Mouse (Mus musculus) 3T3-L1 (cell line): ENCODE measurements around the gene Asic2.

ENCODE experiments used
- DNase-seq: peaks from one replicate; pipeline ENCODE4 v3.0.0-alpha.2; 2015; ENCODE audit warnings: low read depth, low spot score

Asic2 gene

DNA sequence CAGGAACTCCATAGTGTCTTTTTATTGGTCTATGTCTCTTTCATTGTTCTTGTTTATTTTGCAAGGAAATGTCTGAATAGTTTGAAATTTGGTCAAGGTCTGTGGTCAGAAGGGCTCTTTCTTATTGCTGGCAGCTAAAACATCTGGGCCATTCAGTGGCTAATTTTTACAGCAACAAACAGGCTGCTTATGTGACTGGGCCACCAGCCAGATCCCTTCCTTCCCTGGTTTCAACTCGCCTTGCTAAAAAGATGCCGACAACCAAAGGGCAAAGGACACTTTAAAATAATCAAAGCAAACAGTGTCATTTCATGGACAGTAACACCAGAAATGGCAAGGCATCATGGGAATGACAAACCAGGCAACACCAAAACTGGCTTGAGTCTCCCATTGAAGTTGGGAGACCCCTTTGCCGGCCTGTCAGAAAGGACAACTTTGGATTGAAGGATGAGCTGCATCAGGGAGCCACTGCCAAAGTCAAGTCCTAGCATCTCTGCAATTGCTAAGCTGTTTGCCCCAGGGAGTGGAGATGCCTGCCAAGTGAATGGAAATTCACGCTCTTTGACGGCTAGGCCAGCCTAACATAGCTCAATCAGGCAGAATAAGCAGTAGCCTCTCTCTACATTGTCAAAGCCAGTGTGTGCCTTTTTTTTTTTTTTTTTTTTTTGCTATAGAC, 123.1 kb downstream of the Asic2 start:
- peak; percentile 80 for DNase-seq

DNA sequence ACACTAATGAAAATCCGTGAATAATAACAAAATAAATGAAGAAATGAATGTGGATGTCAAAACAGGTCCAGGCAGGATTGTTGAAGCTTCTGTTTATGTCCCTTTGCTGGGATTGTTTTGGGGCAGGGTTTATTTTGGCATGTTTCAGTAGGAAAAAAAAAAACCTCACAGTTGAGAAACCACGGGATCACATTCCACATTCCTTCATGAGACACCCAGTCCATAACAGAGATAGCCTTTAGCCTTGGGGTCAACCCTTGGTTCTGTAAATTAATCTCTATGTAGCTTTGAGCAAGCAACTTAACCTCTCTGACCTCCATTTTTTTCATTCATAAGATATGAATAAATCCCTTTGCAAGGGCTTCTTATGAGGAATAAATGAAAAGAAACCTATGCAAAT, 127.3 kb downstream of the Asic2 start:
- DNase-seq: peak; percentile 49

DNA sequence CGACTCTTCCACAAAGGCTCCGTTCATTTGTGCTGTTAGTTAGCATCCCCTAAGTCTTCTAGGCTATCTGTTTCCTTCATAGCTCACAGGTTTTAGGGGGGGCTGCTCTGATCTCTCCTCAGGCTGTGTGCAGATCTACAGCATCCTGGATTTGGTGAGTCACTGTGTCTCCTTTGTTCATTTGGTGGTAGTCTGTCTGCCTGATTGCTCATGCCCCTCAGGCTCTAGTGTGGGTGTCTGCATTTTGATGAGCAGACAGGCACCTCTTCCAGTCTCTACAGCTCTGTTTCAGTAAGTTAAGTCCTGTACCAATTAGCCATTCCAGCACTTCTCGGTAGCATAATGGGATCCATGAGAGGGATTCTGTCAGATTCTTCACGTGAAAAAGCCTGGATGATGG, 129.8 kb downstream of the Asic2 start:
- DNase-seq: peak; percentile 61

DNA sequence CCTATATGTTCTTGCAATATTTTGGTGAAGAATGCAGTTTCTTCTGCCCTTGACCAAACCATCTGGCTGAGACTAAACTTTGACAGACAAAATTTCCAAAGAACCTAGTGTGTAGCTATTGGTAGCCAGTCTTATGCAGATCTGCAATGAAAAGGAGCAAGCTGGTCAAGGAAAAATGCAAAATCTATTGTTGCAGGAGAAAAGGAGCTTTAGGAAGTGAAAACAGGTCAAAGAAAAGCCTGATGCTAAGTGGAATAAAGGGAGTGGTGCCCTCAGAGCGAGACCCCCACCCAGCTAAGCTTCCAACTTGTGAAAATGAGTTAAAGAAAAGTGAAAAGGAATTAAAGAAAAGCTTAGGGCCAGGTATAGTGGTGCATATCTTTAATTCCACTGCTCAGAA, 135.9 kb downstream of the Asic2 start:
- DNase-seq: no peak

DNA sequence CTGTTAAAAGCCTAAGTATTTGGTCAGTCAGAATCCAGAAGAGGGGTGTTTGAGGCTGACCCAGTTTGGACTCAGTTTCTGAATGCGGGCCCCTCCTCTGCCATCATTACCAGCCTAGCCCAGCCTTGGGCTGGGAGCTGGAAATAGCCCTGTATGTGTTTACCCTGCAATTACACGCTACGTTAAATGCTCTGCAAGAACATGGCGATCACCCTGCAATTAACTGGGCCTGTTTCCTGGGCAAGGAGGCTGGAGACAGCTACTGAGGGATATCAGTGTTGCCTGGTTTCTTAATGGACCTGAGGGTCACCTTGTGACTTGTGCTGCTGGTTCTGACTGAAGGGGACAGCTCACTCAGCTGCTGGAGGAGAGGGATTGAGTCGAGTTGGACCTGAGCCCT, 151.7 kb downstream of the Asic2 start:
- DNase-seq: no peak

DNA sequence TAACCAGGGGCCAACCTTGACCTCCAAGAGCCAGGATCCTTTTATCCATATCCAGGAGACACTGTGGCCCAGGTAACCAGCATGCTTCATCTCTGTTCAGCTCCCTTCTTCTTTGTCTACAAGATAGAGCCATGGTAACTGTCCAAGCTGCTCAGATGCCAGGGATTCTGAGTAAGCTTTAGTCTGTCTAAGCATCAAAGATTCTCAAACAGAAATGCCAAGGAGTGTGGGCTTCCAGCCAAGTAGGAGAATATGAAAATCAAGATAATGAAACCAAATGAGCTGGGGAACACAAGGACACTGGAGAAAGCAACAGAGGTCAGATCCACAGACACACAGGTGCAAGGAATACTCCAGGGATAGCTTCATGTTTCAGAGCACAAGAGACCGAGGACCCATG, 153.4 kb downstream of the Asic2 start:
- peak; percentile 9 for DNase-seq

DNA sequence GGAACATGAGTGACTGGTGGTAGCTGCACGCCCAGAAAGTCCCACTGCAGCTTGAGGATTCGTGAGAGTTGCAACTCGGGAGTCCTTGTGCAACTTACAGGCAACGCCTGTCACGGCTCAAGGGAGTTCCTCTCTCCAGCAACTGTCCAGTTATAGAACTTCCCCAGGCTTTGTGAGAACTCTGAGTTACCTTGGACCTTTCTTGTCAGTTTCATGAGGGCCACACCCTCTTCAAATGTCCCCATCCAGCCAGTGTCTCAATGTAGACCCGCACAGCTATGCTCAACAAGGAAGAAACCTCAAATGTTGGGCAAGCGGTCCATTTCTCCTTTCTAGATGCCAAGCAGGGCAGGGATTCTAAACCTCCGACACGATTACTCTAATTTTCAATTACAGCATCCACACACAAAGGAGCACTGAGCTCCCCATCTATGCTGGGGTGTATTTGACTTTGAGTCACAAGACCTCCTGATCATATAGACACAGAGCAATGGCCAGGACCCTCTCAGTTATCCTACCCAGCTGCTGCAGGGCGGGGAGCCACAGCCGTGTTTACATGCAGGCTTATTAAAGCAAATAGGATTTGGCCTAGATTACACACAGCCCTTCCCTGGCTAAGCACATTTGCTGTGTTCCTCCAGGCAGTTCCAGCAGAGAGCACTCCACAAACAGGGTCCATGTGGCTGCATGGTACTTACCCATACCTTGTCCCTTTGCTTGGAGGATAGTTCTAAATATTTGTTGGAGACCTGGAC, 161.2 kb downstream of the Asic2 start:
- no peak for DNase-seq

DNA sequence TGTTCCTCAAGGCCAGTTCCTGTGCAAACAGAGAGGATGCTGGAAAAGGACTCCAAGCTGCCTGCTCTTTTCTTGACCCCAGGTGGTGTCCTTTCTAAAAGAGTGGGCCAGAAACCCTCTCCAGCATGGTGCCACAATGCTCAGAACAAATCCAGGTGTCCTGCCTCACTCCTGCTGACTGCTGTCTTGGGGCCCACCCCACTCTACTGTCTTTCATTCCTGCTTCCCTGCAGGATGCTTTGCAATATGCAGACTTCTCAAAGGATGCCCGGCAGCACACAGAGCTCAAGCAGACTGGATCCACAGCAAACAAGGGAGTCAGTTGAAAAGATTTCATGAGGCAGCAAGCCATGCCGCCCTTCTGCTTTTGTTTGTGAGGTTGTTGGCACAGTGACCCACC, 164.7 kb downstream of the Asic2 start:
- no peak for DNase-seq

DNA sequence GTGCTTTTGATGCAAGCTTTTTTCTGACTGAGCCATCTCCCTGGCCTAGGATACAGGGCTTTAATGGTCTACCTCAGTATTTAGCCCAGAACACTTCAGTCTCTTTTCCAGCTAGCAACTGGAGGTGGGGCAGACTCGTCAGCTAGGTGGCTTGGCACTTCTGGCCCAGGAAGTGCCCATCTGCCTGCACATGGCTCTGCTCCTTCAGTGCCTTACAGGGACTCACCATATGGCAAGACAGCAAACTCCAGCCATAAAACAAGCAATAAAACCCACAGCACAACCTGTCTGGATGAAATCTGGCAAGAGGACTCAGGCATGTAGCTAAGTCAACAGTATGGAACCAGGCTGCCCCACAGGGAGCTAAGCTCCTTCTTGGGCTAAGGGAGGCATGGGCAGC, 165.6 kb downstream of the Asic2 start:
- no peak for DNase-seq

DNA sequence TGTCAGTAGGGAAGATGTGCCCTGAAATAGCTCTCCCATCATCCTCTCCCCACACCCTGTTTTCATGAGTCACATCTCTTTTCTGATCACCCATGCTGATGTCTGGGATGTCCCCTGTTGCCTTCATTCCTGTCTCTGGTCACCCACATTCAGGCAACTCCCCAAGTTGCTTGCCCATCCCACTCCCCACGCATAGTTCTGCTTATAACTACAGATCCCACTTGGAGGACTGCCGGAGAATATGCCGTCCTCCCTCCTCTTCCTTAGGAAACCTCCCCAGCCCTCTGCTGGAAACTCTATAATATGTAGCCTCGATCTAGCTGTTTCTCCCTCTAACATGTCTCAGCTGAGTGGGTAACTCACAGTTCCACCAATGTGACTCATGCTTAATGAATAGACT, 167.4 kb downstream of the Asic2 start:
- no peak for DNase-seq

DNA sequence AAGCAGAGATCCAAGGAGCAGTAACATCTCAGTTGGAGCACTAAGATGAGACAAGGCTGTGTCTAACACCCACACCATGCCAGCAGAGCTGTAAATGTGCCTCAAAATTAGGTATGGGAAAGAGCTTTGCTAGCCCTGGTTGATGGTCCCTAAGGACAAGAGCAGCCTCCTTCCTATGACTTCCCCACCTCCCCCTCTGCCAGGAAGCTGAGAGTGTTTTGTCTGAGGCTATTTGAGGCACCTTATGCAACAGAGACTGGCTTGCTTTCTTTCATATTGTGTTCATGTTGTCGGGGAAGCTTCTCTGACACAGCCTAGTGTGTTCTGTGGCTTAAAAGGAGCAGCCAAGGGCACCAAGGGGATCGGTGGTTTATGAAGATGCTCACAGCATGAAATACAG, 174.7 kb downstream of the Asic2 start:
- no peak for DNase-seq

DNA sequence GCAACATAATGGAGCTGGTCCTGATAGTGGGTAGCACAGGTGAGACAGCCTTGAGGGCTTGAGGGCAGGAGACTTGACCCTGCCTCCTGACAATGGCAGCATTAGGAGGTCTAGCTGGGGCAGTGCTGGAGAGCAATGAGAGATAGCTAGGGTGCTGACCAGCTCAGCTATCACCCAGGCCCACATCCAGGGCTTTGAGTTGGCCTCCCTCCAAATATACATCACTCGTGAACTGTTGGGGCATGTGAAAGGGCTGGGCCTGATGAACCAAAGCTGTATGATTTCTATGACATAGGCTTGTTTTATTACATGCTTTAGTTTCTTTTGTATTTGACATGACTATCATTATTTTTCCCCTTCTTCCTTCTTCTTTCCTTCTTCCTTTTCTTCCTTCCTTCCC, 176.7 kb downstream of the Asic2 start:
- DNase-seq: no peak

DNA sequence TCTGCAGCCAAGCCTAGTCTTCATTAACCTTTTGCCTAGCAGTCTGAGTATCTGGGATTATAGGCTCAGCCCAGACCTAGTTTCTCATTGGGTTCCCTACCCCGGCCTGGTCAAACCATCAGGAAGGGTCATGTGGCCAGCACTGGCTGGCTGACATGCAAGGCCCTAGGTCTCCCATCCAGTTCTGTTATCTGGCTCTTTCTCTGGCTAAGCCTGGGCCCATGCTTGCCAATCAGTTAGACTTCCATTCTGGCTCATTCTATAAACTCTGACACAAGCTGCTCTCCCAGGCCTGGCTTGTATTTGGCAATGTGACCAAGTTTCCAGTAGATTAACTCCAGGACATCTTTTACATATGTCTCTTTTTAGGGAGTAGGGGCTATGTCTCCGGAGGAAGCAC, 187.7 kb downstream of the Asic2 start:
- no peak for DNase-seq

DNA sequence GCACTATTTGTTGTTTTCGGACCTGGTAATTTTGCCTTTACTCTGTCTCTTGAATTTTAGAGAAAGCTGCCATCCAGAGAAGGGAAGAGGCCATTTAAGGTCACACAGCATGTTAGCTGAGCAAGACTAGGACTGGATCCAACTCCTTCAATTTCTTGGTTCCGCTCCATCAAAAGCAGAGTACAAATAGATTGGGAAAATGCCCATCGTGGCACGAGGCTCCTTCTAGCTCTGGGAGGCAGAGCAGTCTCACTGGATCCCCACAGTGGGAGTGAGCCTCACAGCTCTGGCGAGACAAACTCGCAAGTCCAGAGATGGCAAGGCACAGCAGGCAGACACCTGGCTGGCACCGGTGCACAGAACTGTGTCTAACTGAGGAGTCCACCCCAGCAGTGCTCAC, 188.4 kb downstream of the Asic2 start:
- no peak for DNase-seq

DNA sequence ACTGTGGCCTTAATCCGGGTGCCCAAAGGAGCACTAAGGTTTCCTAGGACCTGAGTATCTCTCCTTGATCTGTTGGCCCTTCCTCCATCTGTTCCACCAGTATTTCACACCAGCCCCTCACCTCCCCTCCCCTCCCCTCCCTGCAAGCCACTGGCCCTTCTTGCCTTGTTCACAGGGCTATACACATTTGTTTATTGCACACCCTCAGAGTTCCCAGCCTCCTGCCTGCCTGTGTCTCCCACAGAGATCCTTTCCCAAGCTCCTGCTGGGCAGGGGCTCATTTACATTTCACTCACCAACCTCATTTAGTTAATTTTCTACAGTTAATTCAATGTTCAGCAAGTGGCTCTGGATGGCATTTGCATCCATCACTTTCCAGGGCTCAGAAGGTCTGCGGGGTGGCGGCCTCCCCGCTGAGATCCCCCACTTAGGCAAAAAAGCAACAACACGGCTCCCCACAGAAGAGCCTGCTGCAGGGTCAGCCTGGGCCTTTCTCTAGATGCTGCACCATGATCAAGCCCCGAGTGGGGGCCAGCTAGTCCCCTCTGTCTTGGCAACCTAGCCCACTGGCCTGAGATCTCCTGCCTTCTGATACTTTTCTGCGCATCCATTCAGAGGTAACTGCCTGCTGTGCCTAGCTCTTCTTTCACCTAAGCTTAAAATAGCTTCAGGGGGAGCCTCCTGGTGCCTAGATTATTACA, 196.9 kb downstream of the Asic2 start:
- no peak for DNase-seq

DNA sequence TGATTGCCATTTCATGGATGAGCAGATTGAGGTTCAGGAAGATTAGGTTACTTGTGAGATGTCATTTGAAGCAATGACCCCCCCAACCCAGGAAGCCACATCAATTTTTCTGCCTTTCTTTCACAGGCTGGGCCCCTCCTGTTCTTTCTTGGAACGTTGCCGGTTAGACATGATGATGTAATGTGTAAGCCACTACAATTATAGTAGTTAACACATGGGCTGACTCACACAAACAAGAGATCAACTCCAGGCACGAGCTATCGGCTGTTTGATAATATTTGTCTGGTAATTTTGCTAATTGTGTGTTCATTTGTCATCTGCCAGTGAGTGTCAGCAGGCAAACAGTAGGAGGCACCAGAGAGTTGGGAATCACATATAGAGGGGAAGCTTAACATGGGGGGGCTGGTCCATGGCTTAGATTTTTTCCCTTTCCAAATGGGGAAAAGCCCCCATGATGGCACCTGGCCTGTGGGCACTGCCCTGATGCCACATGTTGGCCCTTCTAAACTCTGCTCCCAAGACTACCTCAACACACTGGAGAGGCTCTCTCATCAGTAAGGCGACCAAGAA, 198.5 kb downstream of the Asic2 start:
- no peak for DNase-seq

DNA sequence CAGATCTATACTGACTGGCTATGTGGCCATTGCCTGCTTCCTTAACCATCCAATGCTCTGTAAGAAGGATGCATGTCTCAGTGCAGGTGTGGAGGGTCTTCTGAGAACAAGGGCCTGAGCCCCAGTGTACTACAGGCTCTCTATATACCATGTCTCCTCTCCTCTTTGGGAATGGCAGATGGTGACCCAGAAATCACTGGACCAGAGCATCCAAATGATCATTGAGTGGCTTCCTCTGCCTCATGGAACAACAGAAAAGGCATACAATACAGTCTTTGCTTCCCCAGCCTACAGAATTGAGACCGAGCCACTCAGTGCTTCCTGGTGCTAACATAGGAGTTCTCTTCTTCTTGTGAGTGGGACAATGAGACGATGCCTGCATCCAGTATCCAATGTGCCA, 200.0 kb downstream of the Asic2 start:
- DNase-seq: no peak

DNA sequence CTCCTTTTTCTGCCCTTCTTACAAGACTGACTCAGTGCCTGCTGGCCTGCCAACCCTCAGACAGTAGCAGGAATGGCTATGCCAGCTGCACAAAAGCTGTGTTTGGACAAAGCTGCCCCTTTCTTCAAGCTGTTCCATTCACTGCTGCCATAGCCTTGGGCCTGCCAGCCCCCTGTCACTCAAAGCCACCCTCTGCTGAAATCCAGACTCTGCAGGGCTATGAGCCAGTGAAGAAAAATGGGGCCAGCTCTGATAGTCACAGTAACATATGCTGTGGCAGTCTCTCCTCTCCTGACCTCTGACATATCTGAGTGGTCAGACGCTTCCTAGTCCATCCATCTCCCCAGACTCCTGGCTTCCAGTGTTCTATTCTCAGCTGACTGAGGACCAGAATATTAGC, 200.5 kb downstream of the Asic2 start:
- DNase-seq: no peak

DNA sequence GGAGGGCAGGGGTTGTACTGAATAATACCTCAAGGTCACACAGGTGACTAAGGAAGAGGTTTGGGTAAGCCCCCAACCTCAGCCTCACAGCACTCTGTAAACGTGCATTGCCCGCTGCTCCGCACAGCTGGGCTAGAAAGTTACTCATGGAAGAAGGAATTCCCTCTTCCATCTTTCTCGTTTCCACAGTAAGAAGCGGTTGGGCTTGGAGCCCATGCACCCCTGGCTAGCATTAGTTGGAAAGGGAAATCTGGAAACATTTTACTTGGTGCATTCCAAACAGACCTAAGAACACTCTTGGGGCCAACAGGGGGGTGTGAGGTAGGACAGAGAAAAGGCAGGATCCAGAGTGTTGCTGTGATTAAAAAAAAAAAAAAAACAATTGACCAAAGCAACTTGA, 203.0 kb downstream of the Asic2 start:
- DNase-seq: no peak

DNA sequence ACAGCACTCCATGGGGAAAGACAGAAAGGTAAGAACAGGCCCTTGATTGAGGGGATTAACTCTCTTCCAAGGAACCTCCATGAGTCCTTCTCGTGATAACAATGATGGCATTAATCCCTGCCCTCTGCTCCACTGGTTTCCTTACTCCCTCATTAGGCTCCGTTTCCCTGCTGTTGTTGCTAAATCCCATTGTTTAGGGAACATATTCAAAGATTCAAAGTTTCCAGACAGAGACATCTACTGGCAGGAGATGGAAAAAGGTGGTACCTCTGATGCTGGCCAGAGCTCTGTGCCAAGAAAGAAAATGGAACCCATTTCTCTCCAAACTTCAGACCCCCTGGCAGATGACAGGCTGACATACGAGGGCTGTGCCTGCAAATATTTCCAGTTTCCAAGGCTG, 203.5 kb downstream of the Asic2 start:
- DNase-seq: no peak

DNA sequence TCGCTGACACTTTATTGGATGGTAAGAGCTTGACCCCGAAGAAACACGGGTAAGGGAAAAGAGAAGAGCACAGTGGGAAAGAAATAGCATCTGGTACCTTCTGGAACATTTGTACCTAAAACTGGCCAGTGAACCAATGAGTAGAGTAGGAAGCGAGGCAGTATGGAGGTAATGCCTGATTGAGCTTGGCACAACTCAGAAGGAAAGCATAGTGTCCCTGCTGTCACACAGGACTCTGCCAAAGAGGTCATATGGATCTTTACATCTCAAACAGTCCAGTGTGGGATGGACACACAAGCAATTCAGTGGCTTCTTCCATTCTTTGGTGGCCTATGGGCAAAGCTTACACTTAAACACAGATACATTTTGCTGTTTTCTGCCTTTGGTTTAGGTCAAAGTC, 211.0 kb downstream of the Asic2 start:
- DNase-seq: no peak

DNA sequence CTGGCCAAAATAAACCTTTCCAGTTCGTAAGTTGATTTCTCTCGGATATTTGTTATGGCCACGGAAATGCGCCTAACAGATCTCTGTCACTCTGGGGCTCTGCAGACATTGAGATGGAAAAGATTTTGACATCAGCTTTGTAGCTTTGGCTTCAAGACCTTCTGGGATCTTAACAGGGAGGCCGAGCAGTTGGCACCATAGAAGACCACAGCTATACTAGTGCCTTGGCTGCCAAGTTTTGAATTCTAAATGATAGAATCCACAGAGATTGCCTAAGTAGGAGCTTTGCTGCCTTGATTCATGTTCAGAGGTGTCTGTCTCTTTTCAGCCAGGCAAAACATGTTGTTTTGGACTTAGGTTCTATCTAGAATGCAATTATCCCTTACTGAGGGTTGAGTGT, 217.4 kb downstream of the Asic2 start:
- DNase-seq: no peak

DNA sequence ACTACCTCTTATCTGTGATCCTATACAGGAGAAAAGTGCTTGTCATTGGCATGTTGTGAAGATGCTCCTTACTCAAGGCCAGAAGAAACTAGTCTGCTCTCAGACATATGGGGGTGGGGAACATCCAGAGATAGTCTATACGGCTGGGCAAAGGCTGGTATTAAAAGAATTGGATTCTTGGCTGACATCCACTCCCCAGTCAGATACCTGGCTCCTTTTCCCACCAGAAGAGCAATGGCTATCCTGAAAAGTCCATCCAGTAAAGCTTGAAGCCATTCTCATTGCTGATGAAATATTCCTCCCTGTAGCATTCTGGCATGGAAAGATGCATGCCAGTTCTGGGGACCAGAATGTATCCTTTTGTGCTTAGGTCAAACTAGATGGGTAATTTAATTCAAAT, 218.2 kb downstream of the Asic2 start:
- no peak for DNase-seq
